Mouse (Mus musculus): Measurements from ENCODE around the gene Rbmxl1. TPM values are rescaled to one million over a fixed set of nuclear protein-coding genes. Genes with fewer than 3 reads are reported as not detected.

Gene Rbmxl1
- total and polyA plus RNA-seq, 3 experiments = 10.6 to 18.8 (median 16.9) TPM

GRCm38 (mm10) chr8:78467889-78468288 is 40.8 kb downstream of the Rbmxl1 start:
- H3K4me3 ChIP-seq = no peak overlapping the region
- no peaks in the 10 kb centered on the region for H3K27me3 ChIP-seq (ENCODE audit: control insufficient read depth, insufficient read depth, low read length)
- DNase-seq = no peak
- intact Hi-C loops (cut with DNase I) = no loop called here
- H3K27ac ChIP-seq = no peak overlapping the region
- 88% methylated on average over 2 of the region's 2 CpGs for WGBS
- TF ChIP-seq EP300 (IDR thresholded peaks at IDR 0.05; ENCODE audit: insufficient read depth, low read depth, low read length) (no peak), POLR2A (IDR thresholded peaks at IDR 0.05; ENCODE audit: insufficient read depth, low read depth, low read length) (no peak), CTCF (IDR thresholded peaks at IDR 0.05) (peak; percentile 33; the same call in 1 of the 2 replicates)
- H3K79me2 ChIP-seq (replicated peaks; ENCODE audit: control insufficient read depth, insufficient read depth, low read length) = no peaks in the 10 kb centered on the region
- no peaks in the 10 kb centered on the region for H3K4me1 ChIP-seq (ENCODE audit: control insufficient read depth, insufficient read depth, low read length)
- H3K9ac ChIP-seq (ENCODE audit: low read depth, low read length) = no peak overlapping the region
- H3K36me3 ChIP-seq (ENCODE audit: control insufficient read depth, insufficient read depth, low read length) = no peaks in the 10 kb centered on the region

- intact Hi-C loops (cut with DNase I) = no loop called here
- Histone ChIP-seq H3K4me3 (no peak overlapping the region), H3K36me3 (ENCODE audit: control insufficient read depth, insufficient read depth, low read length) (no peaks in the 10 kb centered on the region), H3K4me1 (ENCODE audit: control insufficient read depth, insufficient read depth, low read length) (no peaks in the 10 kb centered on the region), H3K27ac (no peak overlapping the region), H3K79me2 (replicated peaks; ENCODE audit: control insufficient read depth, insufficient read depth, low read length) (no peaks in the 10 kb centered on the region), H3K9ac (ENCODE audit: low read depth, low read length) (no peak overlapping the region), H3K27me3 (ENCODE audit: control insufficient read depth, insufficient read depth, low read length) (no peaks in the 10 kb centered on the region)
- no peak for DNase-seq
- TF ChIP-seq CTCF (IDR thresholded peaks at IDR 0.05) = no peak
- TF ChIP-seq POLR2A (IDR thresholded peaks at IDR 0.05; ENCODE audit: insufficient read depth, low read depth, low read length) = no peak
- TF ChIP-seq EP300 (IDR thresholded peaks at IDR 0.05; ENCODE audit: insufficient read depth, low read depth, low read length) = no peak
- WGBS = 82% methylated on average over 2 of the region's 2 CpGs
Measured at GRCm38 (mm10) chr8:78463941-78464340, 44.8 kb downstream of the Rbmxl1 start.

- no peak for TF ChIP-seq POLR2A (IDR thresholded peaks at IDR 0.05; ENCODE audit: insufficient read depth, low read depth, low read length)
- TF ChIP-seq CTCF (IDR thresholded peaks at IDR 0.05) = no peak
- TF ChIP-seq EP300 (IDR thresholded peaks at IDR 0.05; ENCODE audit: insufficient read depth, low read depth, low read length) = no peak
- DNase-seq = no peak
- WGBS = 67% methylated on average over 3 of the region's 3 CpGs
- intact Hi-C loops (cut with DNase I) = no loop called here
- no peaks in the 10 kb centered on the region for H3K79me2 ChIP-seq (replicated peaks; ENCODE audit: control insufficient read depth, insufficient read depth, low read length)
- no peak overlapping the region for H3K27ac ChIP-seq
- no peak overlapping the region for H3K9ac ChIP-seq (ENCODE audit: low read depth, low read length)
- H3K36me3 ChIP-seq (ENCODE audit: control insufficient read depth, insufficient read depth, low read length) = no peaks in the 10 kb centered on the region
- no peak overlapping the region for H3K4me3 ChIP-seq
- H3K27me3 ChIP-seq (ENCODE audit: control insufficient read depth, insufficient read depth, low read length) = no peaks in the 10 kb centered on the region
- H3K4me1 ChIP-seq (ENCODE audit: control insufficient read depth, insufficient read depth, low read length) = no peaks in the 10 kb centered on the region
Measured at GRCm38 (mm10) chr8:78456441-78456840, 52.3 kb downstream of the Rbmxl1 start.

Other genes with a start within 250 kb of the Rbmxl1 start
- not detected for gene Pou4f2, start 72.3 kb downstream of the Rbmxl1 start, total RNA-seq (2021)
- gene Pou4f2, start 72.3 kb downstream of the Rbmxl1 start, polyA plus RNA-seq (2012; rRNA removed) = not detected in 2 replicates
- 1 to 10 TPM; 4.1 to 5.4 TPM for gene Slc10a7, start 448 bp upstream of the Rbmxl1 start, total RNA-seq (2021)
- 4.3 and 7.7 TPM in 2 replicates for gene Slc10a7, start 448 bp upstream of the Rbmxl1 start, polyA plus RNA-seq (2012; rRNA removed)